Mouse (Mus musculus): Measurements from ENCODE around the gene Anks1.

- no peak for TF ChIP-seq CTCF (IDR thresholded peaks at IDR 0.05; ENCODE audit: low read depth)
- no peak for TF ChIP-seq EP300 (optimal IDR thresholded peaks at IDR 0.05)
Measured at GRCm38 (mm10) chr17:28062710-28063109, 153.6 kb downstream of the Anks1 start.
